Mouse (Mus musculus): ENCODE results near the gene Gm10134. TPM values are rescaled to one million over a fixed set of nuclear protein-coding genes. Genes with fewer than 3 reads are reported as not detected.
"Not testable (repeated sequence)": the region's sequence is repeated elsewhere in the genome, so short reads cannot be mapped to it uniquely, and the experiment has no call there.

Gene Gm10134
- polyA plus RNA-seq, 1 experiment from 2014 or later: 1.8 TPM

DNA sequence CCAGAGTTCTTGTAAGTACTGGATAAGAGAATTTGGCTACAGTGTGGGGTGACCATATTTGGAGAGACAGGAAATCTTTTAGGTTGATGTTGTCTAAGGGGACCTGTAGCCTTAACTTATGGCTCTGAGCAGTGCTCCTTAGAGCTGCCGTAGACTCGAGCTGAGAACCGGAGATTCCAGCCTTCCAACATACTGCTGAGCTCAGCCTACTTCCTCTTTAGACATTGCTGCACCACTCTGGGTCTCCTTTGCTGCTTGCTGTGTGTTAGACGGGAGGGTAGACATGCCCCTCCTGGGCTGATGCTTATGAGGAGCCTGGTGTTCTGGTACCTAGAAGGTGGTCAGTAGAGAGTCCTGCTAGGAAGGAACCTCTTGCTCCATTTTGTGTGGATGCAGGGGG, 7.5 kb upstream of the Gm10134 start:
- Histone ChIP-seq H3K4me3 (replicated peaks; ENCODE audit: low read length) (no peak overlapping the region), H3K36me3 (ENCODE audit: control insufficient read depth, insufficient read depth) (no peaks in the 10 kb centered on the region)
- 92% methylated on average over 4 of the region's 4 CpGs for WGBS

DNA sequence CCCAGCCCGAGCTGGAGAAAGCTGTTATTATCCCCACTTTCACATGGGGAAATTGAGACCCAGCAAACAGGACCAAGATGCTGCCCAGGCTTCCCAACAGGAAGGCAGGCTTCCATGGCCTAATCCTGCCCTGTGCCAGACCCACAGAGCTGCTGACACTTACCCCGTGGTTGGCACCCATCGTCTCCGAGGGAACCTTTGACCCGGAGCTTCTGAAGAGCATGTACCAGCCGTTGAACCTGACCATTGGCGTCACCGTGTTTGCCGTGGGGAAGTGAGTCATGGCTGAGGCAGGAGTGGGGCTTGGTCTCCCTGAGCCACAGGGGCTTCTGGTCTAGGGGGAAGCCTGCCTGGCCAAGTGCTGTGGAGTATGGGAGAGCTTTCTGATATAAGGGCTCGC, 2.9 kb upstream of the Gm10134 start:
- Histone ChIP-seq H3K27ac (ENCODE audit: low read length) (no peak overlapping the region), H3K9me3 (ENCODE audit: control insufficient read depth, low read length) (no peaks in the 10 kb centered on the region), H3K9ac (replicated peaks; ENCODE audit: low read depth, low read length) (no peak overlapping the region), H3K4me2 (ENCODE audit: low read length) (no peak overlapping the region), H3K36me3 (ENCODE audit: control insufficient read depth, insufficient read depth) (no peaks in the 10 kb centered on the region), H3K4me1 (replicated peaks; ENCODE audit: control insufficient read depth, insufficient read depth, low read length) (no peaks in the 10 kb centered on the region), H3K27me3 (replicated peaks; ENCODE audit: control insufficient read depth, insufficient read depth, low read length) (no peaks in the 10 kb centered on the region), H3K4me3 (replicated peaks; ENCODE audit: low read length) (no peak overlapping the region)
- ATAC-seq: no peak
- WGBS: 86% methylated on average over 10 of the region's 10 CpGs

More for the DNA sequence above, 7.5 kb upstream of the Gm10134 start:
- Histone ChIP-seq H3K27ac (ENCODE audit: low read length) (no peak overlapping the region), H3K4me2 (ENCODE audit: low read length) (no peak overlapping the region), H3K9me3 (ENCODE audit: control insufficient read depth, low read length) (no peaks in the 10 kb centered on the region), H3K9ac (replicated peaks; ENCODE audit: low read depth, low read length) (no peak overlapping the region), H3K27me3 (replicated peaks; ENCODE audit: control insufficient read depth, insufficient read depth, low read length) (no peaks in the 10 kb centered on the region), H3K4me1 (replicated peaks; ENCODE audit: control insufficient read depth, insufficient read depth, low read length) (no peaks in the 10 kb centered on the region)
- ATAC-seq: no peak

DNA sequence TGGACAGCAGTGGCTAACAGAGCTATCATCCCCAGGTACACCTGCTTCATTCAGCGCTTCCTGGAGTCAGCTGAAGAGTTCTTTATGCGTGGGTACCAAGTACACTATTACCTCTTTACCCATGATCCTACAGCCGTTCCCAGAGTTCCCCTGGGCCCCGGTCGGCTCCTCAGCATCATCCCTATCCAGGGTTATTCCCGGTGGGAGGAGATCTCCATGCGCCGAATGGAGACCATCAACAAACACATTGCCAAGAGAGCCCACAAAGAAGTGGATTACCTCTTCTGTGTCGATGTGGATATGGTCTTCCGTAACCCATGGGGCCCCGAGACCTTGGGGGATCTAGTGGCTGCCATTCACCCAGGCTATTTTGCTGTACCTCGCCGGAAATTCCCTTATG, 1.2 kb upstream of the Gm10134 start:
- no peak overlapping the region for H3K4me3 ChIP-seq (replicated peaks; ENCODE audit: low read length)
- no peak overlapping the region for H3K4me2 ChIP-seq (ENCODE audit: low read length)
- H3K36me3 ChIP-seq (ENCODE audit: control insufficient read depth, insufficient read depth): no peaks in the 10 kb centered on the region
- H3K27me3 ChIP-seq (replicated peaks; ENCODE audit: control insufficient read depth, insufficient read depth, low read length): no peaks in the 10 kb centered on the region
- H3K27ac ChIP-seq (ENCODE audit: low read length): no peak overlapping the region
- H3K9me3 ChIP-seq (ENCODE audit: control insufficient read depth, low read length): no peaks in the 10 kb centered on the region
- no peaks in the 10 kb centered on the region for H3K4me1 ChIP-seq (replicated peaks; ENCODE audit: control insufficient read depth, insufficient read depth, low read length)
- no peak for ATAC-seq
- WGBS: 92% methylated on average over 13 of the region's 13 CpGs
- no peak overlapping the region for H3K9ac ChIP-seq (replicated peaks; ENCODE audit: low read depth, low read length)

DNA sequence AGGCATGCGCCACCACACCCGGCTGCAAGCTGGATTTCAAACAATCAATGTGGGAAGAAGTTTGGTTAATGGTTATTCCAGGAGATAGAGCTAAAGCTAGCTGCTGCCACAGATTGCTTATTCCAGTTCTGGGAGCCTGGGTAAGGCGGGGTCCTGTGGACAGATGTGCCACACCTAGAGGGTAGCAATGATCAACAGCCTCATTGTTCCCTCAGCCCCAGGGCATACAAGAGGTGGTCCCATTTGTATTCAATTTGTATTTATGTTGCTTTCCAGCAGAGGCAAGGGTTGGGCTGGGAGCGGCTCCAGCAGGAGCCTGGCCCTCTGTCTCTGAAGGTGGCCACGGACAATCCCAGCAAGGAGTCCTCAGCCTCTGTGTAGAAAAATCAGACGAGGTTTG, 396 bp downstream of the Gm10134 start:
- H3K9me3 ChIP-seq (ENCODE audit: control insufficient read depth, low read length): no peaks in the 10 kb centered on the region
- no peak overlapping the region for H3K27ac ChIP-seq (ENCODE audit: low read length)
- no peak for ATAC-seq
- no peak overlapping the region for H3K4me2 ChIP-seq (ENCODE audit: low read length)
- H3K9ac ChIP-seq (replicated peaks; ENCODE audit: low read depth, low read length): no peak overlapping the region
- H3K4me1 ChIP-seq (replicated peaks; ENCODE audit: control insufficient read depth, insufficient read depth, low read length): no peaks in the 10 kb centered on the region
- H3K4me3 ChIP-seq (replicated peaks; ENCODE audit: low read length): no peak overlapping the region
- no peaks in the 10 kb centered on the region for H3K36me3 ChIP-seq (ENCODE audit: control insufficient read depth, insufficient read depth)
- 84% methylated on average over 6 of the region's 6 CpGs for WGBS
- 0 out of 2 replicates have a peak, but pooled peaks cover 2% of the 10 kb centered on the region for H3K27me3 ChIP-seq (replicated peaks; ENCODE audit: control insufficient read depth, insufficient read depth, low read length)

DNA sequence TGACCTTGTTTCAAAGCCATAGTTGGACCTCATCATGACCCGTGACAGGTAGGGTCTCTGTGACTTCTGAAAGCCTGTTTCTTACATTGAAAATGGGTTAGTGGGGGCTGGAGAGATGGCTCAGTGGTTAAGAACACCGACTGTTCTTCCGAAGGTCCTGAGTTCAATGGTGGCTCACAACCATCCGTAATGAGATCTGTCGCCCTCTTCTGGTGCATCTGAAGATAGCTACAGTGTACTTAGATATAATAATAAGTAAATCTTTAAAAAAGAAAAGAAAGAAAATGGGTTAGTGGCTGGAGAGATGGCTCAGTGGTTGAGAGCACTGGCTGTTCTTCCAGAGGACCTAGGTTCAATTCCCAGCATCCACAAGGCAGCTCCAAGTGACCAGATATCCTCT, 5.7 kb downstream of the Gm10134 start:
- ATAC-seq; H3K4me3 ChIP-seq (replicated peaks; ENCODE audit: low read length); H3K9ac ChIP-seq (replicated peaks; ENCODE audit: low read depth, low read length); H3K27me3 ChIP-seq (replicated peaks; ENCODE audit: control insufficient read depth, insufficient read depth, low read length); H3K4me2 ChIP-seq (ENCODE audit: low read length); H3K27ac ChIP-seq (ENCODE audit: low read length); H3K36me3 ChIP-seq (ENCODE audit: control insufficient read depth, insufficient read depth); H3K9me3 ChIP-seq (ENCODE audit: control insufficient read depth, low read length): not testable (repeated sequence)
- peaks cover 30% of the 10 kb centered on the region for H3K4me1 ChIP-seq (replicated peaks; ENCODE audit: control insufficient read depth, insufficient read depth, low read length)
- WGBS: 55% methylated on average over 5 of the region's 5 CpGs

DNA sequence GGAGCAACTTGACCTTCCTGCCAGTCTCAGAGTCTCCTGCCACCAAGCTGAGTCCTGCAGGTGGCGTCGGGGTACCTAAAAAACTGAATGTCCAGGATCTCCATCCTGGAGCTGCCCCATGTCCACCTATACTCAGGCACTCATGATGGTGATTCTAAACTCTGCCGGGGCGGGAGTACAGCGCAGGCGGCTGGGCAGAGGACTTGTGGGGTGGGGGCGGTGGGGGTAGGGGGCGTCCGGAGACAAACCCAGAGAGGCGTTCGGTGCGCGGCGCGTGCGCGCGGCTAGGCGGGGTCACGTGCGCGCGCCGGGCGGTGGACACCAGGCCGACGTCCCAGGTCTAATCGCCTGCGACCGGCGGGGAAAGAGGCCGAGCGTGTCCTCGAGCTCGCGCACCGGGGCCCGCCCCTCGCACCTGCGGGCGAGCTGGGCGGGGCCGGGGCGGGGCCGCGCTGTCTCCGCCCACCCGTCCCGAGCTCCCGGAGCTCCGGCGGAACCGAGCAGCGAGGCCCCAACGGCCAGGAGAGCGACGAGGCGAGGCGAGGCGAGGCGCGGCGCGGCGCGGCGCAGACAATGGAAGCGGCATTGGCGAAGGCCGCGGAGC, 7.0 kb downstream of the Gm10134 start, which contains the start of gene Ralgds:
Ralgds (plus strand) TSS at position 328 of the 604 bp plus-strand sequence.
- Histone ChIP-seq H3K9me3 (ENCODE audit: control insufficient read depth, low read length) (no peaks in the 10 kb centered on the region), H3K4me2 (ENCODE audit: low read length) (peak within 1 kb of the TSS; percentile 89), H3K27ac (ENCODE audit: low read length) (peak within 1 kb of the TSS; percentile 84), H3K36me3 (ENCODE audit: control insufficient read depth, insufficient read depth) (no peaks in the 10 kb centered on the region), H3K4me1 (replicated peaks; ENCODE audit: control insufficient read depth, insufficient read depth, low read length) (peaks cover 41% of the 10 kb centered on the region), H3K27me3 (replicated peaks; ENCODE audit: control insufficient read depth, insufficient read depth, low read length) (0 out of 2 replicates have a peak, but pooled peaks cover 2% of the 10 kb centered on the region), H3K9ac (replicated peaks; ENCODE audit: low read depth, low read length) (peak within 1 kb of the TSS; percentile 86), H3K4me3 (replicated peaks; ENCODE audit: low read length) (peak within 1 kb of the TSS; percentile 67)
- peak; percentile 65 for ATAC-seq
- under 1% methylated on average over 63 of the region's 71 CpGs for WGBS

DNA sequence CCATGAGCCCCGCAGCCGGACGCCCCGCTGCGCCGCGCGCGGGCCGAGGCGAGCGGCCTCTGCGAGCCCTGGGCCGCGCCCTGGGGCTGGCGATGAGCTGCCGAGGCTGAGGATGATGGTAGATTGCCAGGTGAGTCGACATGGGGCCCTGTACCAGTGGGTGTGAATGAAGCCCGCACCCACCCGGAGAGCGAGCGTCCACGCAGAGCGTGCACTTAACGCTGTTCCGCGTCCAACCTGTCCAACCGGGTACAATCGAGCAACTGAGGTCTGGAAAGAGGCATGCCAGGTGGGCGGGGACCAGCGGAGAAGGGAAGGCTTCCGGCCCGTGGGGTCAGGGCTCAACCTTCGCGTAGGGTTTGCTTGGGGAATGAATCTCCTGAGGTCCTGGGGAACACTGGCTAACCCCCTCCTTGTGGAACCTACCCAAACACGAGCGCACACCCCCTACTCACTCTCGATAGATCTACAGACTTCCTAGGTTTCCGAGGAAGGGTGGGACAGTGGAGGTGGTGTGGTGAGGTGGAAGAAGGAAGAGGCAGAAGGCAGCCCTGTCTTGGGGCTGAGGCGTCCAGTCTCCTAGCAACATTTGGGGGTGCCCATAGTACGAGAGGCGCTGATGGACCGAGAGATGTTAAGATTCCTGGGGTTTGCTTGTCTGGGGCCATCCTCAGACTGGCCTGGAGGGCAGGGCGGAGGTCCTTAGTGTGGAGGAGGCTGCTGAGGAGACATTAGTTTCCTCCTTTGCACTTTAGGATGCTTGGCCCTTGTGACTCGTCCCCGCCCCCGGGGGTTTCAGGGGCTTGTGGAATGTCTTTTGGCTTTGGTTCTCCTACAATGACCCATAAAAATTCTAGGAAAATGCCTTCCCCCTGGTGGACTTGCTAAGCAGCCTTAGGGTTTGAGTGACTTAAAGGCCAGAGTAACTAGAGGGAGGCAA, 7.8 kb downstream of the Gm10134 start:
- ATAC-seq: peak; percentile 39
- H3K27me3 ChIP-seq (replicated peaks; ENCODE audit: control insufficient read depth, insufficient read depth, low read length): 0 out of 2 replicates have a peak, but pooled peaks cover 2% of the 10 kb centered on the region
- no peaks in the 10 kb centered on the region for H3K9me3 ChIP-seq (ENCODE audit: control insufficient read depth, low read length)
- peak overlapping the region; percentile 89 for H3K4me2 ChIP-seq (ENCODE audit: low read length)
- WGBS: 4% methylated on average over 47 of the region's 47 CpGs
- H3K4me3 ChIP-seq (replicated peaks; ENCODE audit: low read length): peak overlapping the region; percentile 67
- H3K36me3 ChIP-seq (ENCODE audit: control insufficient read depth, insufficient read depth): no peaks in the 10 kb centered on the region
- H3K9ac ChIP-seq (replicated peaks; ENCODE audit: low read depth, low read length): peak overlapping the region; percentile 86
- H3K4me1 ChIP-seq (replicated peaks; ENCODE audit: control insufficient read depth, insufficient read depth, low read length): peaks cover 49% of the 10 kb centered on the region
- peak overlapping the region; percentile 84 for H3K27ac ChIP-seq (ENCODE audit: low read length)

DNA sequence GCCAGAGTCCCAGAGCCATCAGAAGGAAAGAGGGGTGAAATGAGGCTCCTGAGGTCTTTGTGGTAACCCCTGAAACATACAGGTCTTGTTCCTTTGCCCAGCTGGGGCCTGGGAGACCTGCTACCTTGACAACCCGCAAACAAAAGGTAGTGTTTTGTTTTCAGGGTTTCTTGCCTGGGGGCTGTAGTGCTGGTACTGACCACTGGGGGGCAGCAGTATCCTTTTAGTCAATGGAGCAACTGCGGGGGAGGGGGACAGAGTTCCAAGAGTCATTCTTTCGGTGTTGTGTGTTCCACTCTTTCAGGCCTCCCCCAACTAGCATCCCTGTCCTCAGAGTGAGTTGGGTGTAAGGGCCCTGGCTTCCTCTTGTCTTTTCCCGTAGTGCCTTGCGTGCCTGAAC, 8.6 kb downstream of the Gm10134 start:
- Histone ChIP-seq H3K4me2 (ENCODE audit: low read length) (peak overlapping the region; percentile 89), H3K4me1 (replicated peaks; ENCODE audit: control insufficient read depth, insufficient read depth, low read length) (peaks cover 53% of the 10 kb centered on the region), H3K4me3 (replicated peaks; ENCODE audit: low read length) (peak overlapping the region; percentile 67), H3K9ac (replicated peaks; ENCODE audit: low read depth, low read length) (peak overlapping the region; percentile 86), H3K9me3 (ENCODE audit: control insufficient read depth, low read length) (no peaks in the 10 kb centered on the region), H3K36me3 (ENCODE audit: control insufficient read depth, insufficient read depth) (no peaks in the 10 kb centered on the region), H3K27me3 (replicated peaks; ENCODE audit: control insufficient read depth, insufficient read depth, low read length) (0 out of 2 replicates have a peak, but pooled peaks cover 2% of the 10 kb centered on the region), H3K27ac (ENCODE audit: low read length) (peak overlapping the region; percentile 84)
- 11% methylated on average over 5 of the region's 5 CpGs for WGBS
- no peak for ATAC-seq

DNA sequence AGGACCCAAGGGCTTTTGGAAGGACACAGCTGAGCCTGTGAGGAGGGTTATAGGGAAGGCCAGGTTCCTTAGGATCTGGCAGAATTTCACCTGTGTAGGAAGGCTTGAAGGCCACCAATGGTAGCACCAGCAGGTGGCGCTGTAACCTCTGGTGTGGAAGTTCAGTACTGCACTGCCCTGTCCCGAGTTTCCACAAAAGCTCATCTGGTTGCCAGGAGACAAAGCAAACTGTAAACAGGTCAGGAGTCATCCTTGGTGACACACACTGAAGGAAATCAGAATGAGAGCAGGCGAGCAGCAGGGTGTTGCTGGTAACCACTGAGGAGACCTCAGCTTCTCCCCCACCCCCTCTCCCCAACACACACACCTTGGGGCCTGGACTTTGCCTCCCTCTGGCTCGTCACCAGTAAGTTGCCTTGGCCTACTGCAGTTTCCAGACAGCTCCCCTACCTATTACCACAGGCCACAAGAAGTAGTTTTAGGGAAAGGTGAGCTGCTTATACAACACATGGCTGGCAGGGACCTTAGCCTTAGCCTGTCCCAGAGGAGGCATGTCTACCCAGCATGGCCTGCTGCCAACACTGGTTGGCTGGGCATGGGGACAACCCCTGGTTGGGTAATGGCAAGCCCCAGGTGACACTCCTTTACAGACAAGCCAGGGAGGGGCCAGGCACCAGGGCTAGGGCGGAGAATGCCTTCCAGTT, 11.5 kb downstream of the Gm10134 start:
- Histone ChIP-seq H3K9me3 (ENCODE audit: control insufficient read depth, low read length) (no peaks in the 10 kb centered on the region), H3K9ac (replicated peaks; ENCODE audit: low read depth, low read length) (no peak overlapping the region), H3K4me1 (replicated peaks; ENCODE audit: control insufficient read depth, insufficient read depth, low read length) (peaks cover 70% of the 10 kb centered on the region), H3K36me3 (ENCODE audit: control insufficient read depth, insufficient read depth) (no peaks in the 10 kb centered on the region), H3K4me2 (ENCODE audit: low read length) (peak overlapping the region; percentile 24; the same call in 1 of the 2 replicates), H3K4me3 (replicated peaks; ENCODE audit: low read length) (no peak overlapping the region), H3K27me3 (replicated peaks; ENCODE audit: control insufficient read depth, insufficient read depth, low read length) (no peaks in the 10 kb centered on the region), H3K27ac (ENCODE audit: low read length) (peak overlapping the region; percentile 66)
- 45% methylated on average over 5 of the region's 5 CpGs for WGBS
- ATAC-seq: no peak
